Mouse (Mus musculus) testis, adult 2 months (tissue): ENCODE measurements around the gene Gas2.

Experiments
- CTCF ChIP-seq: fragments of 200-500 bp; IDR thresholded peaks from 2 replicates; pipeline ENCODE4 v1.5.1; 2012; ENCODE audit warnings: low read depth, mild to moderate bottlenecking, inconsistent platforms, low read length, moderate library complexity; ENCODE audit not compliant: control insufficient read depth, insufficient read depth, insufficient replicate concordance
- POLR2A ChIP-seq: fragments of 200-500 bp; IDR thresholded peaks from 2 replicates; pipeline ENCODE4 v1.6.1; 2012; ENCODE audit warnings: low read depth, mild to moderate bottlenecking, inconsistent platforms, low read length, moderate library complexity; ENCODE audit not compliant: control insufficient read depth

GRCm38 (mm10) chr7:51914132-51914531 lies 52.3 kb downstream of the Gas2 start:
- no peak for TF ChIP-seq CTCF
- no peak for TF ChIP-seq POLR2A
